Mouse (Mus musculus) megakaryocyte progenitor cell, adult 5-6 weeks (primary cell): ENCODE measurements around the gene Tmem109. TPM values are rescaled to one million over a fixed set of nuclear protein-coding genes. Genes with fewer than 3 reads are reported as not detected.

Experiments
- ATAC-seq: replicated peaks from 2 replicates; pipeline ENCODE4 v1.8.0; 2016; ENCODE audit warnings: mild to moderate bottlenecking, moderate TSS enrichment, inconsistent platforms; ENCODE audit not compliant: poor library complexity
- total RNA-seq, 2 experiments: library from RNA; stranded (forward) in 1 of 2; stranded (reverse) in 1 of 2; fragments of 157-497, 149-512 nt in 1 of 2; fragments of 200-1000 nt in 1 of 2; gene quantifications; 2 replicates each; pipeline versions ENCODE4 v1.2.3 to v1.2.4; 2015 to 2017

Tmem109 gene
- total RNA-seq, 2 experiments from 2014 or later, result 16.5 to 17.8 TPM

GRCm38 (mm10) chr19:10842914-10843313 is 38.9 kb downstream of the Tmem109 start:
- no peak for ATAC-seq

DNA sequence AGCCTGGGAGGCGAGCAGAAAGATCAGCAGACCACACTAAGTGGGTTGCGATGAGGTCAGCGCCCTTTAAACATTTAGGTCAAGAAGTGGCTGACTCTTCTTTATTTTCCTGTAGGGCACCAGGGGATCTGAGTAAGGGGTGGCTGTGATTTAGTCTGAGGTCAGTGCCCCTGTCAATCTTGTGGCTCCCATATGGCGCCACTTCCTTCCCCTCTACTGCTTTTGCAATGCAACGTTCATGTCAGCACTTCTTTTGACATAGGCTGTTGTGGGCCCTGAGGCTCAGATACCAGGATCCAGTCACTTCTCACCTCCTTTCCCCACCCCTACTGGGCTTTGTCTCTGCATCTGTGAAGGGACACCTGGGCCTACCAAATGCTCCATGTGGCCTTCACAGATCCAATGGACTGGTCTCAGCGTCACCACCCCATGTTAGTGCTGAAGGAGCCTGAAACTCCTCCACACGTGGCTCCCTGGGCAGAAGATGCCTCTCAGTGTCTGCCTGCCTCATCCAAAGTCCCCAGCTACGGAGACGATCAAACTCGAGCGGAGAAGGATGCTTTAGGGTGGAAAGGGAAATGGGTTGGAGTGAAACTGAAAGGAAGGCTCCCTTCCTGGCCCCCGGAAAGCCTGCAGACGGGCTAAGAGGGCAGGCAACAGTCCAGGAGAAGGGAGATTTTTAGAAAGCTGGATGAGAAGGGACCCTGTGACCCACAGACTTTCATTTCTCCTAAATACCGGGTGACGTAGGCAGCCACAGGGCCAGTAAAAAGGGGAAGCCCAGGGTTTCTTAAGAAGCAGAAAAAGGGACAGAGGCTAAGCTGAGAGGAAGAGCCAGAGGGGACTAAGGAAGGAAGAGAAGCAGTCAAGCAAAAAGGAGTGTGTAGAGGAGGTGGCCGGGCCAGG is 39.8 kb downstream of the Tmem109 start:
- peak; percentile 87 for ATAC-seq

- ATAC-seq, result no peak
These were observed 42.5 kb downstream of the Tmem109 start, which contains the start of gene Slc15a3 for GRCm38 (mm10) chr19:10839010-10839892. TSS of gene Slc15a3 (plus strand) at chr19:10839727.

GRCm38 (mm10) chr19:10835671-10836070 is 46.1 kb downstream of the Tmem109 start:
- no peak for ATAC-seq

GRCm38 (mm10) chr19:10833611-10834010 is 48.2 kb downstream of the Tmem109 start:
- 0 out of 2 replicates have a peak, but pooled peaks have one; percentile 24 for ATAC-seq

DNA sequence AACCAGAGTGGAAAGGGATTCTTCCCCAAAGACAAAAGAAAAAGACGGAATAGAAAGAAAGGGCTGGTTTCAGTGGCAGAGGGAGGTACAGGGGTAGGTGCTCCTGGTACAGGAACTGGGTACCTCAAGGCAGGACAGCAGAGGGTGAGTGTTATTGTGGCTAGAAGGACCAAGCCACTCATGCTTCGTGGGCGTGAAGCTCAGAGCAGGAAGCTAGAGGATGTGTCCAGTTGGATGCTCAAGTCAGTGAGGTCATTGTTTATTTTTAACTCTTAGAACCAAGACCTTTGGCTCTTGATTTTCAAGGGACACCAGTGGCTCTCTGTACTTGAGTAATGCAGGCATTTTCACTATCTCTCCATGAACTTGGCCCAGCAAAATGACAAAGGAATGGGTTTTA is 49.8 kb downstream of the Tmem109 start:
- no peak for ATAC-seq

- ATAC-seq, result peak; percentile 94
These were observed 50.4 kb downstream of the Tmem109 start for GRCm38 (mm10) chr19:10831424-10831823.

DNA sequence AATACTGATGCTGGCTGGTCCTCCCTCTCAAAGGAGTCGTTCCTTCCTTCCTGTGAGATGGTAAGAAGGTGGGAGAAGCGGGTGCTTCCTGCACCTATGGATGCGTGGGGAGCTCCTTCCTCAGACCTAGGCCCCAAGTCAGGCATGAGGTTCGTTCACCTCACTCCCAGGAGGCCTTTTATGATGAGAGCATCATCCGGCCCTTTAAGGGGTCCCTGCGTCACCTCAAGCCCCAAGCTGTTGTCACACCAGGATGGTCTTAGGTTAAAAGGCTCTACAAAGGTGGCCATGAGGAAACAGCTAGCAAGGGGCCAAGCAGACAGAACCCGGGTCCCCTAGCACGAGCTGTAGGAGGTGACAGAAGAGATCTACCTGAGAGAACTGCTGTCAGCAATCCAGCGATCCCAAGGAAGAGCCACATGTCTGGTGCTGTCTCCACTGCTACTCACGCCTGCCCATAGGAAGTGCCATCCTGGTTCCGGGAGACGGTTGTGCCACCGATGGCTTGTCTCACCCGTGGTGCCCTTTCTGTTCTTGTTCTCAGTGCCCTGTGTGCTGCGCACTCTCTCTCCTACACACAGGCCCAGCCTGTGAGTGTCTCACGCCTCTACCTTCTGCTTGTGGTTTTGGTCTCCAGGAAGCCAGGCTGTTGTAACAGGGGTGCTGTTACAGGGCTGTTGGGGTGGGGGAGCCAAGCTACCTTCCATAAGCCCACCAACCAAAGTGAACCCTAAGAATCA is 52.2 kb downstream of the Tmem109 start, which contains the start of gene Cd6:
TSS of gene Cd6 (minus strand) at position 623 of the 740 bp plus-strand sequence.
- ATAC-seq, result peak; percentile 33; the same call in 1 of the 2 replicates

DNA sequence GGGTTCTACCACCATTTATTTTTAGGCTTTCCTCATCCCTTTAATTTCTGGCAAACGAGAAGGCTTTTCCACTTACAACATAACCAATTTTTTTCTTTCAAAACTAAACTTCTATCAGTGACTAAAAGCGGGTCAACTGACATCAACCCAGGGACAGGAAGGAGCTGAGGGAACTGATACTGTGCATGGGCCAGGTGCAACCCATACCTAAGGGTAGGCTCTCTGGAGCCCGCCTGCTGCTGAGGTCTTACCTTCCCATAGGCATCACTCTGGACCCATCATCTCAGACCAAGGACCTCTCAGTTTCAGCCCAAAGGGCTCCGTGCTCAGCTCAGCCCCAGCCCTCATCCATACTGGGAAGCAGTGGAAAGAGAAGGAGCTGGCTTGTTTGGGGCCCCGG is 53.5 kb downstream of the Tmem109 start:
- no peak for ATAC-seq

DNA sequence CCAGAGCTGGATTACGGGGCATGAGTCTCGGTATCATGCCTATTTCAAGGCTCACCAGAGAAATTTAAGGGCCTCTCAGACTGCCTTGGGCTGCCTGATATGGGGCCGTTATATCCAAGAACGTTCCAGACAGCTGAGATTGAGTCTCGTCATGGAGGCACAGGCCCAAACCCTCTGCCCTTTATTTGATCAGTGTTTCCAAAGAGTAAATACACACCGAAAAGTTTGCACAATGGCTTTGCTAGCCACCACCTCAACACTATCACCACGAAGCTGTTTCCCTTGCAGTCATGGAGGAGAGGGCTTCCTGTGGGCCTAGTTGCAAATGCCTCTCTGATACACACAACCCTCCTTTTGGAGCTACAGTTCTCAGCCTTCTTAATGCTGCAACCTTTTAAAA is 57.7 kb downstream of the Tmem109 start:
- ATAC-seq, result no peak

DNA sequence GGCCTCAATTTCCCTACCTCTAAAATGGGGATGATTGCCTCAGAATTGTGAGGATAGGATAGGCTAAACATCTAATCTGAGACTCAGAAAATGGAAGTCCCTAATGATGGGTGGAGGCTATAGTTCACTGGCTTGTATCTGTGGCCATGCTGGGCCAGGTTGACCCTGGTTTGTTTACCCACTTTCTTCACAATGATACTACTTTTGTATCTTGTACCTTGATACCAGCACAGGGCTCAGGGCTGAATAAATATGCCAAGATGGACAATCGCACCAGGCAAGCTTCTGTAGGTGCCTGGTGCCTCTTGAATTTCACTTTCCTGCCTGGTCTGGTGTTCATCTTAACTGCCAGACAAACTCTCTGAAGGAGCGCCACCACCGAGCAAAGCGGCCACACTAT is 59.3 kb downstream of the Tmem109 start:
- no peak for ATAC-seq

- peak; percentile 47 for ATAC-seq
These were observed 60.5 kb downstream of the Tmem109 start for GRCm38 (mm10) chr19:10821319-10821718.

Other genes with a start within 250 kb of the Tmem109 start
- 0.10 TPM in 2 replicates for gene Vwce, start 247.8 kb downstream of the Tmem109 start, total RNA-seq (2015)
- gene Vwce, start 247.8 kb downstream of the Tmem109 start, total RNA-seq (2017), result 0.51 TPM in 1 of 2 replicates, not detected in the other
- not detected in 2 replicates for gene Pga5, start 203.9 kb downstream of the Tmem109 start, total RNA-seq (2015)
- gene Pga5, start 203.9 kb downstream of the Tmem109 start, total RNA-seq (2017), result not detected in 2 replicates
- 17.6 and 21.0 TPM in 2 replicates for gene Vps37c, start 193.3 kb downstream of the Tmem109 start, total RNA-seq (2015)
- gene Vps37c, start 193.3 kb downstream of the Tmem109 start, total RNA-seq (2017), result 14.7 and 15.2 TPM in 2 replicates
- 0.05 TPM in 1 of 2 replicates, not detected in the other for gene Cd5, start 143.0 kb downstream of the Tmem109 start, total RNA-seq (2015)
- 0.61 TPM in 1 of 2 replicates, not detected in the other for gene Cd5, start 143.0 kb downstream of the Tmem109 start, total RNA-seq (2017)
- gene Cd6, start 51.9 kb downstream of the Tmem109 start, total RNA-seq (2015), result 0.46 and 0.69 TPM in 2 replicates
- 1.3 and 1.4 TPM in 2 replicates for gene Cd6, start 51.9 kb downstream of the Tmem109 start, total RNA-seq (2017)
- gene Slc15a3, start 42.3 kb downstream of the Tmem109 start, total RNA-seq (2015), result 0.57 and 0.85 TPM in 2 replicates
- gene Slc15a3, start 42.3 kb downstream of the Tmem109 start, total RNA-seq (2017), result 0.37 and 1.5 TPM in 2 replicates
- gene Tmem132a, start 12.1 kb downstream of the Tmem109 start, total RNA-seq (2015), result 0.17 TPM in 1 of 2 replicates, not detected in the other
- 0.30 TPM in 1 of 2 replicates, not detected in the other for gene Tmem132a, start 12.1 kb downstream of the Tmem109 start, total RNA-seq (2017)
- 70.5 and 77.5 TPM in 2 replicates for gene Prpf19, start 13.2 kb upstream of the Tmem109 start, total RNA-seq (2015)
- gene Prpf19, start 13.2 kb upstream of the Tmem109 start, total RNA-seq (2017), result 159 and 191 TPM in 2 replicates
- gene Zp1, start 38.6 kb upstream of the Tmem109 start, total RNA-seq (2015), result not detected in 2 replicates
- not detected in 2 replicates for gene Zp1, start 38.6 kb upstream of the Tmem109 start, total RNA-seq (2017)
- gene Ptgdr2, start 55.2 kb upstream of the Tmem109 start, total RNA-seq (2015), result 0.07 and 0.17 TPM in 2 replicates
- 0.07 TPM in 1 of 2 replicates, not detected in the other for gene Ptgdr2, start 55.2 kb upstream of the Tmem109 start, total RNA-seq (2017)
- 28.1 and 31.0 TPM in 2 replicates for gene Ccdc86, start 67.3 kb upstream of the Tmem109 start, total RNA-seq (2015)
- 17.6 and 20.5 TPM in 2 replicates for gene Ccdc86, start 67.3 kb upstream of the Tmem109 start, total RNA-seq (2017)
- not detected in 2 replicates for gene Ms4a10, start 92.7 kb upstream of the Tmem109 start, total RNA-seq (2015)
- gene Ms4a10, start 92.7 kb upstream of the Tmem109 start, total RNA-seq (2017), result not detected in 2 replicates
- gene Ms4a15, start 111.2 kb upstream of the Tmem109 start, total RNA-seq (2015), result not detected in 2 replicates
- not detected in 2 replicates for gene Ms4a15, start 111.2 kb upstream of the Tmem109 start, total RNA-seq (2017)
- gene Ms4a18, start 136.0 kb upstream of the Tmem109 start, total RNA-seq (2015), result not detected in 2 replicates
- not detected in 2 replicates for gene Ms4a18, start 136.0 kb upstream of the Tmem109 start, total RNA-seq (2017)
- gene Ms4a8a, start 199.1 kb upstream of the Tmem109 start, total RNA-seq (2015), result 0.17 TPM in 1 of 2 replicates, not detected in the other
- gene Ms4a8a, start 199.1 kb upstream of the Tmem109 start, total RNA-seq (2017), result 1.5 TPM in 1 of 2 replicates, not detected in the other
- not detected in 2 replicates for gene 1700017D01Rik, start 248.9 kb upstream of the Tmem109 start, total RNA-seq (2015)
- not detected in 2 replicates for gene 1700017D01Rik, start 248.9 kb upstream of the Tmem109 start, total RNA-seq (2017)